Mouse (Mus musculus) left cerebral cortex, adult 9 months (tissue): Measurements from ENCODE around the gene Txndc12.
A peak's percentile ranks its signal among the peaks of the same experiment; 100 is the strongest.

ENCODE experiments used
- DNase-seq, 2 experiments: peaks; one replicate each; pipeline ENCODE4 v3.0.0; 2022; ENCODE audit warnings: low spot score in 2 of 2

Txndc12 gene

DNA sequence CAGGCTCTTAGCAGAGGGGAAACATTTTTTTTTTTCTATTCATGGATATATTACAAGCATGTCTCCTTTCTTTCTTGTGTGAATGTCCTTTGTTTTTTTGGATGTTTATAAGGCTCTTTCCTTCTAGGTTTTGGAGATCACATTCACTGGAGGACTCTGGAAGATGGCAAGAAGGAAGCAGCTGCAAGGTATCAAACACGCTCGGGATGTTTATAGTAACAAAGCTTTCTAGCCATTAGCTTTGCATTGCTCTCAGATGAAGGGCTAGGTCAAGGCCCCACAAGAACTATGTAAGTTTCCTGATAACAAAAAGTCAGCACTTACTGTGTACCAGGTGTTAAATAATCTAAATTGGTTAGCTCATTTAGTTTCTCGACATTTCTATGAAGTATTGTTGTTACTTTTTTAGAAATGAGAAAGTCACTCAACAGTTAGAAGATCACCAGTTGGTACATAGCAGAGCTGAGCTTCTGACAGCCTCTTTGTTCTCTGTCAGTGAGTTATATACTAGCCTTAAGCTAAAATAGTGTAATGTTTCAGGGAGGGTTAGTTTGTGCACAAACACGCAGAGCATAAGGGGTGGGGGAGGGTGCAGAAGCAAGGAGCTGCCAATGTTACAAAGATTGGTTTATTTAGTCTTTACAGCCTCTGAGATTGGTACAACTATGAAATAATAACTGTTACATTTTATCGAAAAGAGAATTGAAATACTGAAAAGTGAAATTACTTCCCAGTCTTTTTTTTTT, 11.6 kb downstream of the Txndc12 start:
- no peak for DNase-seq

DNA sequence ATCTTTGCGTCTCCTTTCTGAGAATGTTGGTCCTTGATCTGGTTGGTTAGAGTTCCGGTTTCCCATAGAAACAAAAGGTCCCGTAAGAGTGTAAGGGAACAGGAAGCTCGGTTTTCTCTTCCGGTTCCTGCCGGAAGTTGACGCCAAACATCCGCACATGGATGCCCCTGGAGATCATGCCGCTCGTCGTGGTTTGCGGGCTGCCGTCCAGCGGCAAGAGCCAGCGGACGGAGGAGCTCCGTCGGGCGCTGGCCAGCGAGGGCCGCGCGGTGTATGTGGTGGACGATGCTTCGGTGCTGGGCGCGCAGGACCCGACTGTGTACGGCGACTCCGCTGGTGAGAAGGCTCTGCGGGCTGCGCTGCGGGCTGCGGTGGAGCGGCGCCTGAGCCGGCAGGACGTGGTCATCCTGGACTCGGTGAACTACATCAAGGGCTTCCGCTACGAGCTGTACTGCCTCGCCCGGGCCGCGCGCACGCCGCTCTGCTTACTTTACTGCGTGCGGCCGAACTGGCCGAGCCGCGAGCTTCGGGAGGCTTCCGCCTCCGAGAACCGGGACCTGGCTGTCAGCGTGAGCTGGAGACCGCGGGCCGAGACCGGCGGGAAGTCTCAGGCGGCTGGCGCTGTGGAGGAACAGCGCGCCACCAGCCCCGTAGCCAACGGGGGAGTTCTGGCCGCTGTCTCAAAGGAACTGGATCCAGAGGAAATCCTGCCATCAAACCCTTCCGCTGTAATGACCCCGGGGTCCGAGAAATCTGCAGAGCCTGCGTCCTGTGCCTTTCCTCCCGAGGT, 13.5 kb downstream of the Txndc12 start, which contains the start of gene Kti12:
Kti12 (plus strand) TSS at position 71 of the 790 bp plus-strand sequence.
- peak; percentile 68 to 83 for DNase-seq

DNA sequence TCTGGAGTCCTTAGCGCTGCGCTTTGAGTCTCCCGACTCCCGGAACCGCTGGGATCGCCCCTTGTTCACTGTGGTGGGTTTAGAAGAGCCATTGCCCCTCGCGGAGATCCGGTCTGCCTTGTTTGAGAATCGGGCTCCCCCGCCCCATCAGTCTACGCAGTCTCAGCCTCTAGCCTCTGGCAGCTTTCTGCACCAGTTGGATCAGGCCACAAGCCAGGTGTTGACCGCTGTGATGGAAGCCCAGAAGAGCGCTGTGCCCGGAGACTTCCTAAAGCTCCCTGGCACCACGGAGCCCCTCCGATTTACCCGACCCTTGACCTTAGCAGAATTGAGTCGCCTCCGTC, 14.1 kb downstream of the Txndc12 start, which contains the start of gene A730015C16Rik:
A730015C16Rik (minus strand) TSS at position 115 of the 344 bp plus-strand sequence.
- DNase-seq: no peak

DNA sequence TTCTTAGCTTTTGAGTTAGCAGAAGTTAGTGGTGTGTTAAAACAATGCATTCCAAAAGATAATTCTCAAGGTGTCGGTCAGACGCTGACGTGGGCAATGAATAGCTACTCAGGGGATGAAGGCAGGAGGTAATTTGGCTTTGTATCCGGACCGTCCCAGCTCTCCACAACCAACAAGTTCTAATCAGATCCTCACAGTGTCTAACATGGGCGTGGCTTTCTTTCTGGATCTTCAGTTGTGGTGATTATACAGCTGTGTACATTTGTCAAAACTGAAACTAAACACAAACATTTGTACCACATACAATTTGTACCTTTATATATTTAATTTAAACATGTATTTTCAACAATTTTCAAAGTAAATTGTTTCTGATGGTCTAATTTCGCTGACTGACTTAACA, 32.4 kb downstream of the Txndc12 start:
- DNase-seq: no peak

DNA sequence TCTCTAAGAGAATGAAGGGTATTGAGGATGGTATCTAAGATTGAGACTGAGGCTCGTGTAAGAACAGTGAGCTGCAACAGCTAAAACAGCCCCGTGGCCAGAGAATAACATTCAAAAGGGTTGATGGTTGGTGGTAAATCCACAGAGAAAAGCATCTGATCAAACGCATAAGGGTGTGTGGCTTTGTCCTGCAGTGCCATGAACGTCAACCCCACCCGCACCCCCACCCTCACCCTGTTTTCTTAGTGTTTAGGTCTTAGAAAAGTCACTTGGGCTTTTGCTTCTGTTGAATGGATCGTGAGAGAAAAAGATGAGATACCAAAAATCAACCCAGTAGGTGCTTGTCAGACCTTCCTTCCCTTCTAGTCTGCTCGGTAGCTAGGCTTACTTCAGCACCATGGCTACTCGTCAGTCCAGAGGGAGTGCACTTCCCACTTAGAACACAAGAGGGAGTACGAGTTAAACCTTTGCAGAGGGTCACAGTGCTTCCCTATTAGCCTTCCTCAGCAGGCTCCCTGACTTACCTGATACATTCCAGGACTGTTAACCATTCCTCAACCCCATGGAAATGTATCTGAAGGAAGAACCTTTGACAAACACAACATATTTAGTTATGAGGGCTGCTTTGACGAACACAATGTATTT, 35.5 kb downstream of the Txndc12 start:
- DNase-seq: peak; percentile 71 to 96

DNA sequence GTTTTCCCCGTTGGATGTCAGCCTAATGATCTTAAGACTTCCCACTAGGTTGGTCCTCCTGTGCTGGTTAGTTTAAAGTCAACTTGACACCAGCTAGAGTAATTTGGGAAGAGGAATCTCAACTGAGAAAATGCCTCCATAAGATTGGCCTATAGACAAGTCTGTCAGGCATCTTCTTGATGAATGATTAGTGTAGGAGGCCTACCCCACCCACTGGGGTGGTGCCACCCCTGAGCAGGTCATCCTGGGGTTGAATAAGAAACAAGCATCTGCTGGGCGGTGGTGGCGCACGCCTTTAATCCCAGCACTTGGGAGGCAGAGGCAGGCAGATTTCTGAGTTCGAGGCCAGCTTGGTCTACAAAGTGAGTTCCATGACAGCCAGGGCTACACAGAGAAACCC, 39.3 kb downstream of the Txndc12 start:
- DNase-seq: no peak

DNA sequence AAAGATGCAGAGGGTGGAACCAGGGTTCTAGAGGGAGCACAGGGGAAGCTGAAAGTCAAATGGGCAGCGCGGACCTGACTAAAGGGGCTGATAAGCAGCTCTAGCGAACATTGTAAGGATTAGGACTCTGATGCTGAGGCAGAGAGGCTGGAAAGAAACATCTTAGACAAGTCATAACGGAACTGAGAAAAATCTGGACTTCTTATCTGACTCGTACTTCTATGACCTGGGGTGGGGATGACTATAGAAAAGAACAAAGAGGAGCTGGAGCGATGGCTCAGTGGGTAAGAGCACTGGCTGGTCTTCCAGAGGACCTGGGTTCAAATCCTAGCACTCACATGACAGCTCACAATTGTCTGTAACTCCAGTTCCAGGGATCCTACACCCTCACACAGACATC, 43.5 kb downstream of the Txndc12 start:
- no peak for DNase-seq

DNA sequence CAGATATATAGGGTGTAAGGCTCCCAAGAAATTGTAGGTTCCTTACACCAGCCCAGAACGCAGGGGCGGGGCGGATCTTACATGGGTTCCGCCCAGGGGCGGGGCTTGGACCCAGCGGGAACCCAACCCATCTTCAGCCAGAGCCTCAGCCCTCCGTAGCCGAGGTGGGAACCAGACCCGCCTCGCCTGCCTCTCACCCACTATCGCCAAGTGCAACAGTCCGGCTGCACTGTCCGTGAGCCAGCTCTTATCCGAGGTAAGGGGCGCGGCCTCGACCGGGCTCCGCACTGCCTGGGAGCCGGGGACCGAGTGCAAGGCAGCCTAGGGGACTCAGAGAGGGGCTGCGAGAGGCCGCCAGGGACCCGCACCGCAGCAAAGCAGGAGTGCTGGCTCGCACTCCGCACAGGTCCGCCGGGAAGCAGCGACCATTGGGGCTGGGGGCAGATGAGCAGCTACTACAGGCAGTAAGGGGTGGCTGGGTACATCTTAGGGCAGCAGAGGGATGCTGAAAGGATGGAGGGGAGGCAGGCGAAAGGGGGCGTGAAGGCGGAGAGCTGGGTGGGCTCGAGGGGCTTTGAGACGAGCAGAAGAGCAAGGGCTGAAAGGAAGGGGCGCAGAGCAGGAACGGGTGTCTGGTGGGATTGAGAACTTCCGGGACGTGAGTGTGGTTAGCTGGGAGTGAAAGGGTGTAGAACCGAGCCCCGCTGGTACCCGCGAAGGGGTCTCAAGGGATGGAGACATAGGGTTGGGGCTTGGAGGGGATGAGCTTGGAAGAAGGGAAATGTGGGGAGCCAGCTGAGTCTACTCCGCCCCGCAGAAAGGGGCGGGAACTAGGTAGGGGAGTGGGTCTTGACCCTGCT, 44.8 kb downstream of the Txndc12 start, which contains the start of gene Rab3b:
Rab3b (plus strand) TSS at position 101 of the 860 bp plus-strand sequence.
- DNase-seq: peak in 1 of 2 experiments; percentile 54

DNA sequence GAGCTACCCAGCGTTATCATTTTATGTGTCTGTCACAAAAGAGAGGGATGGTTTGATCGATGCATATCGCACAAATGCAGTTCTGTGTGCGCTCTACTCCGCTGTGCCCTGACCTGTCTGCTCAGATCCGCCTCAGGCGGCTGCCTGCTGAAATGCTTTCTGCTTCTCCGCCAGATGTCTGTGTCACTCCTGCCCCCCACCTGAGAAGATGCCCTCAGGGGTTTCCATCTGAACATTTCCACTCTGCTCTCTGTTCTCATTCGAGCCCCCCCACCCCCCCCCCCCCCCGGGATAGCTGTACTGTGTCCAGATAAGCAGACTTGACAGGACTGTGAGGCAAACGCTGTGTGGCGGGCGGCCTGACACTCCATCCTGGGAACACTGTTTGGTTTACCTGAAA, 49.4 kb downstream of the Txndc12 start:
- DNase-seq: no peak

DNA sequence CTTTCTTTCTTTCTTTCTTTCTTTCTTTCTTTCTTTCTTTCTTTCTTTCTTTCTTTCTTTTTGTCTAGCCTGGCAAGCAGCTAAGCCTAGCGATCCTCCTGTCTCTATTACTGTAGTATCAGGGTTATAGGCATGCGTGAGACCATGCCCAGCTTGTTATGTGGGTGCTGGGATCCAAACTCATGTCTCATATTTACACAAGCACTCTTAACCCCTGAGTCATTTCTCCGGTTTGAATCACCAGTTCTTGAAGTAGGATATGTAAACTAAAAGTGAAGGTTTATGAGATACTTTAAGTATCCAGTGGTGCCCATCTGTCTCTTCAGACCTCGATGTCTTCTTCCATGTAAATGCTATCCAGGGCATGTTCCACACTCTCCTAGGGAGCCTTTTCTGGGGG, 53.1 kb downstream of the Txndc12 start:
- DNase-seq: no peak

DNA sequence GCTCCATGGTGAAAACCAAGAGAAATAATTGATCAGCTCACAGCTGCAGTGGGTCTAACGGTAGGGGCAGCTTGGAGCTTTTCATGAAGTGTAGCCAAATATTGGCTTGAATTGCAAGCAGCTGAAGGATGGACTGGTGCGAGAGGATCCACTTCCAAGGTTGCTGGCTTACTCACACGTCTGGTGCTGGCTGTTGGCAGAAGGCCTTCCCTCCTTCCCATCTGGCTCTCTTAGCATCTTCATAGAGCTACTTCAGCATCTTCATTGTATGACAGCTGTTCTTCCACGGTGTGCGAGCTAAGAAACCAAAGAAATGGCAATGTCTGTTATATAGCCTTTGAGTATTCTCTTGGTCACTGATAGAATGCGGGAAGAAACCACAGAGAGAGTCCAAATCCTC, 56.5 kb downstream of the Txndc12 start:
- DNase-seq: peak in 1 of 2 experiments; percentile 53

DNA sequence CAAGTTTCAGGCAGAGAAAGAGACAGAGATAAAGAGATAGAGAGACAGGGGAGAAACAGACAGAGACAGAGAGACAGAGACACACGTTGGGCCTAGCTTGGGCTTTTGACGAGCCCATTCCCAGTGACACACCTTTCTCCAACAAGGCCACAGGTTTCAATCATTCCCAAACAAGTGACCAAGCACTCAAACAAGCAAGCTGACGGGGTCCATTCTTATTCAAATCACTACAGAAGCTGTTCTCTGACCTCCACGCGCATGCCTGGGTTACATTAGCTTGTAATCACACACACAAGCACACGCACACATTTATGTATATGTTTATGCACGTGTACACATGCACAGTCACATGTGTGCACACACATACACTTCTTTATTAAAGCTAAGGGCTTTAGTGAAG, 66.0 kb downstream of the Txndc12 start:
- DNase-seq: no peak

DNA sequence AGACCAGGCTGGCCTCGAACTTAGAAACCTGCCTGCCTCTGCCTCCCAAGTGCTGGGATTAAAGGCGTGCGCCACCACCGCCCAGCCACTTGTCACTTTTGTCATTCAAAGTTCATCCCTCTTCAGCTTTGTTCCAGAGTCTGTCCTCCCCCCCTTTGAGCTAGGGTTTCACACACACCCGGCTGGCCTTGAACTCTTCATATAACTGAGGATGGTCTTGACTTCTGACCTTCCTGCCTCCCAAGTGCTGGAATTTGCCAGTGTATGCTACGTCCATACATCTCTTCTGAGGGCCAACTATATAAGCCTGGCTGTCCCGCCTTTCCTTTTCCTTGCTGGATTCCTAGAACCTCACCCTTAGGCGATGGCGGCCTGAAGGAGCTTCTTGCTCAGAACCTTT, 68.5 kb downstream of the Txndc12 start:
- DNase-seq: no peak

DNA sequence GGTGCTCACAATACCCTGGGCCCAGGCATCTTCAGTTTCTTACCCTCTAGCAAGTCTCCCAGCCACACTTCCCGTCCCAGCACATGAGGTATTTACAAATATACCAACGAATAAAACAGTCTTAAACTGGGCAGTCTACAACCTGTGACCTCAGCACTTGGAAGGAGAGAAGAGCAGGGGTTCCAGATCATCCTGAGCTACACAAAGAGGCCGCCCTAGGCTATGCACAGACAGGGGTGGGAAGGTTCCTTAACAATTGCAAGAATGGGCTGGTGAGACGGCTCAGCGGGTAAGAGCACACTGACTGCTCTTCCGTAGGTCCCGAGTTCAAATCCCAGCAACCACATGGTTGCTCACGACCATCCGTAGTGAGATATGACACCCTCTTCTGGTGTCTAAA, 68.9 kb downstream of the Txndc12 start:
- no peak for DNase-seq

DNA sequence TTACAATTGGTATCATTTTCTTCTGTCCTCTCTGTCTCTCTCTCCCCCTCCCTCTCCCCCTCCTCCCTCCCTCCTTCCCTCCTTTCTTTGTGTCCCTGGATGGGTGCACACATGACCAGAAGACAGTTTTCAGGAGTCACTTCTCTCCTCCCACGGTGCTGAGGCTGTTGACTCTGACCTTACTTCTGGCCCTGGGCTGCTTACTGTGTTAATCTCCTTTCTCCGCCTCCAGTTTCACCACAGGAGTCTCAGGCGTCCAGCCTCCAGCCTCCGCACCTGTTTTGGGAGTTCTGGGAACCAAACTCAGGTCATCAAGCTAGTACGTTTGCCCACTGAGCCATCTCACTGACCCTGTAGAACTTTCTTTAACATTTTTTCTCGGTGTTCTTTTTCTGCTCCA, 69.7 kb downstream of the Txndc12 start:
- no peak for DNase-seq

DNA sequence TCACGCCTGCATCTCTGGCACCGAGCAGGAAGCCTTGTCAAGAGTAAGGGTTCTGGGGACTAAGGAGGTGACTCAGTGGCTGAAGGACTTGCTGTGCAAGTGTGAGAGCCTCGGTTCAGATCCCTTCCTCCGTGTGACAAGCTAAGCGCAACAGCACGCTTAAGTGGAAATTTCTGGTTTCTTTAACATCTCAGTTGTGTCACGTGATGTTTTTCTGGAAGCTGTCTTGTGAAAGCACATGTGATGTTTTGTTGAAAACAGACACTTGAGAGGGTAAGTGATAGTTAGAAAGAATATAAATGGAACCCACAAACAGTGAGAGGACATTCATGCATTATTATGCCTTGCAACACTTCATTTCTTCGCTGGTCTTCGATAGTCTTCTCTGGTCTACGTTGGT, 70.4 kb downstream of the Txndc12 start:
- no peak for DNase-seq

DNA sequence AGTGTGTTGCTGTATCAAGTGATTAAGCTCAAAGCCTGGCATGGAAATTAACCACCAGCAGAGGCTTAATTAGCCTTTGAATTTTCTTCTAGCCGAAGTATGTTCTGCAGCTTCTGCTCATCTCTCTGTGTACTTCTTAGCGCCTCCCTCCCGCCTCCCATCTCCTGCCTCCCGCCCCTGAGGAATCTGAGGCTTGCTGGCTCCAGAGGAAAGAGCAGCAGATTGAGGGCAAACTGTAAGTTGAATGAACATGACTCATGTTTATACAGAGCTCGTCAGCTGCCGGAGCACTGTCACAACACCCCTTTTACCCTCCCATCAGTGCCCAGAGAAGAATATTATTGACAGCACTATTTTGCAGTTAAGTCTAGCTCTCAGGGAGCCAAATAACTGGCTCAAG, 71.5 kb downstream of the Txndc12 start:
- DNase-seq: peak in 1 of 2 experiments; percentile 37

DNA sequence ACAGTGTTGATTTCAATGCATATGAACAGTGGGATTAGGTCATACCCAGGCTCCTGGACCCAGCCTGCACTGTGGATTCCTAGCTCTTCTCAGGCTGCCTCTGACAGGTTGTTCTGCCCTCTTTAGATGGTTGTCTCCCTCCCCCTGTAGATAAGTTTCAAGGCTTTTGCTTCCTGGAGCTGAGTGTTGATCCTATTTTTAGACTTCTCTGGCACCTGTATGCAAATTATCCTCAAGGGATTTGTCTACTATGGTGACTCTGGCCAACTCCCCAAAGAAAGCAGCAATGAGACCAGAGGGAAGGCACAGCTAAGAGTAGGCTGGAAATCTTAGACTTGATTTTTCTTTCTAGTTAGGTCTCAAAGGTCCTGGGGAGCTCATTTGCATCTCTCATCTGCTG, 73.1 kb downstream of the Txndc12 start:
- DNase-seq: no peak

DNA sequence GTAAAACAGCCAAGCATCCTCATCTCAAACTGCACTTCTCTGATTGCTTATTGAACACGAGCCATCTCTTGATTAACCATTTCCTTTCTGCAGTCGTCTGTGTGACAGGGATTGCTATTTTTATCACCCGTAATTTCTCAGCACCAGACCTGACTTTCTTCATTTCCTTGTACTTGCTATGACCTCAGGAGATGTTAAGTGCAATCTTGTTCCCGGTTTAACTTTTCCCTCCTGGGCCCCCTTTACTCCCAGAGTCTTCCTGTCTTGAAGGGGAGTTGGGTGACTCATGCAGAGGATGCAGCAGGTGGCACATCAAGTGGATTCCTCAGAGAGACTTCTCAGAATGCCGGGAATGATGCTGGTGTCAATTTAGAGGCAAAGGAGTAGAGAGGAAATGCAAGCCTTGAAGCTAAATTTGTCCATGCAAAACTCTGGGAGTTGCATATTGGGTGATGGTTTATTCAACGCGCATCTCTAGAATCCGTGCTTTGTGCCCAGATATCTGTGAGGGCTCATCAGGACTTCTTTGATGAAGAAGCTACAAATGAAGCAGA, 75.5 kb downstream of the Txndc12 start:
- DNase-seq: no peak
